Mouse (Mus musculus): Measurements from ENCODE around the gene Zcchc13.
"Not testable (repeated sequence)": the region's sequence is repeated elsewhere in the genome, so short reads cannot be mapped to it uniquely, and the experiment has no call there.

- not testable (repeated sequence) for TF ChIP-seq CTCF, EP300 (IDR thresholded peaks at IDR 0.05; ENCODE audit: low read depth)
Measured at GRCm38 (mm10) chrX:103664445-103664844, 34.1 kb downstream of the Zcchc13 start.

All from liver, embryonic 14.5 days (tissue).